Mouse (Mus musculus): ENCODE measurements around the gene Acin1. TPM values are rescaled to one million over a fixed set of nuclear protein-coding genes. Genes with fewer than 3 reads are reported as not detected.

Acin1 gene
- total RNA-seq, 2 experiments from 2014 or later = 223 to 242 TPM

DNA sequence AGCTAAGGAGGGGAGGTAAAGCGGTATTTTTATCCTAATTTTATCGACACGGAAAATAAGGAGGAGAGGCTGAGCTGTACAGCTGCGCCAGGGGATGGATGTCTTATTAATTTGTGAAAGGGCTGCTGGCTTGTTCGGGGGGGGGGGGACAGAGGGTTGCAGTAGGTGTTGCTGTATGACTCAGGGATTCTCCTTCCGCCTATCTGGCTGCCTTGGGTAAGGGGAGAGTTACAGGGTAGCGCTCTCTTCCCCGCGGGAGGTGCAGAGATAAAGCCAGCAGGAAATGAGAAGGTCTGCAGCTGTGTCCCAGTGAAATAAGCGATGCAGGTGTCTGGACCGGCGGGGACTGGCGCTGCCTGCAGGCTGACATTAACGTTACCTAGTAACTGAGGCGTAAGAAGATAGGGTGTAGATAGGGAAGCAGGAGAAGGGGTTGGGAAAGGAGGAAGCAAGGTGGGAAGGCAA lies 27.9 kb upstream of the Acin1 start:
- peak overlapping the region; percentile 55 for H3K4me3 ChIP-seq
- H3K27ac ChIP-seq = peak overlapping the region; percentile 75
- no peak for TF ChIP-seq CTCF (conservative IDR thresholded peaks at IDR 0.05)
- no peak for DNase-seq (ENCODE audit: low spot score in 2 of 2)

DNA sequence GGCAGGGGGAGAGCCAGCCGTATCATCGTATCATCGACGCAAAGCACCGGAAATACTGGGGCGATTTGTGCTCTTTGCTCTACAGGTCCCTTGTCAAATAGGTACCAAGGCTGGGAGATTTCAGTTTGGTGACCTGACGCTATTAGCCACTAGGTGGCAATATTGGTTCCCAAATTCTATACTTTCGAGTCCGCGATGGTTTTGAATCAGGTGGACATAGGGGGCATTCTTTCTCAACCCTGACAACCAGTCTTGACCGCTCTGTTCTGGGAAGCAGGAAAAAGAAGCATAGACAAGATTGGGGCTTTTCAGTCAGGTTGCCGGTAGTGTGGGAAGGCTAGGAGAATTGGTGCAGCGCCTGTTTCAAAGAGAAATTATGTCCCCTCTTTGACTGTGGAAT lies 27.4 kb upstream of the Acin1 start:
- Histone ChIP-seq H3K4me3 (peak overlapping the region; percentile 55), H3K27ac (peak overlapping the region; percentile 75)
- peak; percentile 98 for TF ChIP-seq CTCF (conservative IDR thresholded peaks at IDR 0.05)
- peak; percentile 79 to 83 for DNase-seq (ENCODE audit: low spot score in 2 of 2)

GRCm38 (mm10) chr14:54712861-54713260 lies 26.1 kb upstream of the Acin1 start:
- Histone ChIP-seq H3K27ac (0 out of 2 replicates have a peak overlapping the region, but pooled peaks have one; percentile 32), H3K4me3 (no peak overlapping the region)
- TF ChIP-seq CTCF (conservative IDR thresholded peaks at IDR 0.05) = no peak
- no peak for DNase-seq (ENCODE audit: low spot score in 2 of 2)

GRCm38 (mm10) chr14:54712074-54712473 lies 25.3 kb upstream of the Acin1 start, which contains the start of gene Cebpe:
TSS of gene Cebpe (minus strand) at chr14:54712174.
- TF ChIP-seq CTCF (conservative IDR thresholded peaks at IDR 0.05) = no peak
- Histone ChIP-seq H3K4me3 (no peak within 1 kb of the TSS), H3K27ac (0 out of 2 replicates have a peak within 1 kb of the TSS, but pooled peaks have one; percentile 32)
- no peak for DNase-seq (ENCODE audit: low spot score in 2 of 2)

DNA sequence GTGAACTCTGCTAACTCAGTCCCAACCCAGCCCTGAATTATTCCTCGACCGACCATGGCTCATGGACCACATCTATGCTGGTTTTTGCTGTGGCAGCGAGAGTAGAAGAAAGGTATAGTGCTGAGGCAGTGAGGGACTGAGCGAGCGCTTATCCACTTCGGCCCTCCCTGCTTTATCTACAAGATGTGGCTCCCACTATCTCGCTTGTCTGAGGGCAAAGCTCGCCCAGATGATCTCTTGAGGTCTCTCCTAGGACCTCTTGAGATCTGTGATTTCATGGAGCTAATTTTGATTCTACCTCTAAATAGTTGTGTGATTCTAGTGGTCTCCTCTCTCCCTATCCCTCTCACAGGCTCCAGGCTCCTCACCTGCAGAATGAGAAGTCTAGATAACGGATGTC lies 22.3 kb upstream of the Acin1 start:
- Histone ChIP-seq H3K4me3 (no peak overlapping the region), H3K27ac (no peak overlapping the region)
- DNase-seq (ENCODE audit: low spot score in 2 of 2) = no peak
- no peak for TF ChIP-seq CTCF (conservative IDR thresholded peaks at IDR 0.05)

DNA sequence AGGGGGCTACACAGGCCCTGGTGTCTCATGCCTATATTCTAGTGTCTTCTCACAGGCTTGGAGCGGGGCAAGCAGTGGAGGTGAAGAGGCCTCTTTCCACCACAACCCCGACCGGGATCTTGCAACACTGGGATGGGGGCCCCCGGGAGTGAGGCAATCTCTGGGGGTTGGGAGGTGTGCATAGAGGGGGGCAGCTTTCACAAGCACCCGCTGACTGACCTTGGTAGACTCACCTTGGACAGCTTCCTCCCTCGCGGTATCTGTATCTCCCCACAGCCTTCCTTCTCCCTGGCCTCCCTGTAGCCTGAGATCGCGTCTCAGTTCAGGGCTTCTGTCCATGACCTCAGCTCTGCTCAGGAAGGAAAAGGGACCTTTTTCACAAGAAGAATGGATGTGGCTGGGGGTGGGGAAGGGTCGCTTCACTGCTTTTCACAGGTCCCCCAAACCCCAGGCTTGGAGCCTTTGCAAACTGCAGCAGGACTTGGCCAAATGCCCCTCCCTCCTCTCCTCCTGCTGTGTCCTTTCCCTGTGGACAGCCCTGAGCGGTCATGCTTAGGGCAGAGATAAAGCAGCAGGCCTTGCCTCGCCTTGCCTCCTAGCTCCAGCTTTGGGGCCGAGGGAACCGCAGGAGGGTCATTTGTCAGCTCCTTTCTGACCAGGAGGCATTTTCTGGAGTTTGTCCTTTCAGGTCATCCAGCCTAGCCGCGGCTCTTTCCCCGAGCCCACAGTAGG lies 20.0 kb upstream of the Acin1 start:
- Histone ChIP-seq H3K4me3 (no peak overlapping the region), H3K27ac (no peak overlapping the region)
- DNase-seq (ENCODE audit: low spot score in 2 of 2) = no peak
- TF ChIP-seq CTCF (conservative IDR thresholded peaks at IDR 0.05) = no peak

- DNase-seq (ENCODE audit: low spot score in 2 of 2) = no peak
- no peak overlapping the region for H3K27ac ChIP-seq
- no peak for TF ChIP-seq CTCF (conservative IDR thresholded peaks at IDR 0.05)
- H3K4me3 ChIP-seq = no peak overlapping the region
Observed at GRCm38 (mm10) chr14:54705844-54706243, 19.1 kb upstream of the Acin1 start.

DNA sequence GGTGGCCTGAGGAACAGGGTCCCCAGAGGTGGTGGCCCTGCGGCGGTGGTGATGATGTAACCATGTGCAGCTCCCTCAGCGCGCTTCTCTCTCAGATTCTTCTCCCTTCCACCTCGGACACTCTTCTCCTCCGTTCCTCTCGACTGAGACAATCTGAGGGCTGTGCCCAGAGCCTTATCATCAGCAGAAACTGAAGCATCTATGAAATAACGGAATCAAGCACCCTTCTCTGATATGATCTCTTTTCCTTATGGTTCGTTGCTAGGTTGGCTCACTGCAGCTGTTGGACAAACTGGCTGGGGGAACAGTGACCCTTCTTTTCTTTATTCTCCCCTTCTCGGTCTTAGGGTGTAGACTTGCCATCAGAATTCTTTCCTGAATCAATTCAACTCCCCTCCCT lies 16.5 kb upstream of the Acin1 start:
- Histone ChIP-seq H3K4me3 (no peak overlapping the region), H3K27ac (no peak overlapping the region)
- no peak for DNase-seq (ENCODE audit: low spot score in 2 of 2)
- no peak for TF ChIP-seq CTCF (conservative IDR thresholded peaks at IDR 0.05)

GRCm38 (mm10) chr14:54701298-54701697 lies 14.6 kb upstream of the Acin1 start:
- peak; percentile 60 to 84 for DNase-seq (ENCODE audit: low spot score in 2 of 2)
- no peak overlapping the region for H3K4me3 ChIP-seq
- TF ChIP-seq CTCF (conservative IDR thresholded peaks at IDR 0.05) = peak; percentile 89
- no peak overlapping the region for H3K27ac ChIP-seq

DNA sequence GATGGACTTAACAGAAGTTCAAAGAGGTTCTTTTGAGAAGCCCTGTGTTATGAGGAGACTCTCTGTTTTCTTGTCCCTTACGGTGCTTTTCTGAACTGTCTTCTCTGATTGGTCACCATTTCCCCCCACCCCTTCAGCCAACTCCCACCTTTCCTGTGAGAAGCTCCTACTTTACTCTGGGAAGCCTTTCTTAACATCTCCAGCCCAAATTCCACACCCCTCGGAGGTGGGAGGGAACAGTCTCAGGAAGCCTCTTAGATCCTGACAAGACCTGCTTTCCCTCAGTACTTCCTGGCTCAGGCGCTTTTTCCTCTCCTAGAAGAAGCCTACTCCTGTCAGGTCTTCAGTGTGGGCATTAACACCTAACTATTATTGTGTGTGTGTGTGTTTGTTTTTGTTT lies 12.9 kb upstream of the Acin1 start:
- H3K4me3 ChIP-seq = no peak overlapping the region
- TF ChIP-seq CTCF (conservative IDR thresholded peaks at IDR 0.05) = no peak
- H3K27ac ChIP-seq = no peak overlapping the region
- DNase-seq (ENCODE audit: low spot score in 2 of 2) = no peak

- no peak within 1 kb of the TSS for H3K27ac ChIP-seq
- no peak within 1 kb of the TSS for H3K4me3 ChIP-seq
- no peak for DNase-seq (ENCODE audit: low spot score in 2 of 2)
- TF ChIP-seq CTCF (conservative IDR thresholded peaks at IDR 0.05) = no peak
Observed at GRCm38 (mm10) chr14:54698733-54699132, 12.0 kb upstream of the Acin1 start, which contains the start of gene Gm29776. TSS of gene Gm29776 (minus strand) at chr14:54698833.

GRCm38 (mm10) chr14:54696752-54697151 lies 10.0 kb upstream of the Acin1 start:
- Histone ChIP-seq H3K4me3 (no peak overlapping the region), H3K27ac (no peak overlapping the region)
- DNase-seq (ENCODE audit: low spot score in 2 of 2) = no peak
- TF ChIP-seq CTCF (conservative IDR thresholded peaks at IDR 0.05) = no peak

DNA sequence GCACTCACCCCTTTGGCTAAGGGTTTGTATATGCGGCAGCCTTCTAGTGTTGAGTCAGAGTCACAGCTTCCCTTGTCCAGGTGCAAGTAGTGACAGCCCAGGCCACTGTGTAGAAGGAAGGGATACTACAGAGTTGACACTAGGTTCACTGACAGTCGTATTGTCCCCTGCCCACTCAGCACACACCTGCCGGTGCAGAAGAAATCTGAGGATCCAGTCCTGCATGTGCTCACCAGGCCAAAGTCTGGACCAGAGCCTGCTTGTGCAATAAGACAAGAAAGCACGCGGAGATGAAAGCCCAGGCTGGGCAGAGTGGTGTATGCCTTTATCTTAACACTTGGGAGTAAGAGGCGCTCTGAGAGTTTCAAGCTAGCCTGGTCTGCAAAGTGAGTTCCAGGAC lies 8.3 kb upstream of the Acin1 start:
- H3K27ac ChIP-seq = no peak overlapping the region

DNA sequence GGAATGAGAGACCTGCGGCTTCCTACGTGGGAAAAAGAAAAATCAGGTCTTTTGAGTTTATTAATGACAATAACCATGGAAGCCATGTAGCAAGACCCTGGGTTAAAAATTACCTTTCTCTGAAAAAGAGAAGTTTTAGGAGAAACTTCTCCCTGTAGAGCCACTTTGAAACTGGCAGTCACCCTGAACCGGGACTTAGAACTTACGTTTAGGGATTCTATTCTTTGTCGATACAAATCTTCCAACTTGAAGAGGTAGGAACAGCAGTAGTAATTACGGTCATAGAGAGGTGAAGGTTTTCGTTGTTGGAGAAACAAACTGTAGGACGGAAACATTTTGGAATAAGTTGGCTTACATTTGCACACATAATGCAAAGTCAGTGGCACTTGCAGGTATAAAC lies 520 bp upstream of the Acin1 start:
- DNase-seq (ENCODE audit: low spot score in 2 of 2) = no peak
- Histone ChIP-seq H3K27ac (peak overlapping the region; percentile 89), H3K4me3 (peak overlapping the region; percentile 64)
- no peak for TF ChIP-seq CTCF (conservative IDR thresholded peaks at IDR 0.05)

More for the DNA sequence above, 8.3 kb upstream of the Acin1 start:
- no peak for DNase-seq (ENCODE audit: low spot score in 2 of 2)
- no peak overlapping the region for H3K4me3 ChIP-seq
- no peak for TF ChIP-seq CTCF (conservative IDR thresholded peaks at IDR 0.05)

All from layer of hippocampus, adult 2 months (tissue).